Mouse (Mus musculus): ENCODE data around the gene Ctdsp2. TPM values are rescaled to one million over a fixed set of nuclear protein-coding genes. Genes with fewer than 3 reads are reported as not detected.
A peak's percentile ranks its signal among the peaks of the same experiment; 100 is the strongest.

The Ctdsp2 gene
- polyA plus RNA-seq, 1 experiment from 2014 or later = 10.7 TPM

GRCm38 (mm10) chr10:126931760-126932139 lies 46.8 kb upstream of the Ctdsp2 start:
- DNase-seq (no peak), ATAC-seq (no peak)
- TF ChIP-seq CTCF (IDR thresholded peaks at IDR 0.05; ENCODE audit: low read depth) (no peak), EP300 (IDR thresholded peaks at IDR 0.05; ENCODE audit: low read depth) (no peak)
- H3K27ac ChIP-seq (ENCODE audit: low read depth) = 0 out of 2 replicates have a peak overlapping the region, but pooled peaks have one; percentile 39
- H3K4me2 ChIP-seq (ENCODE audit: low read depth, low read length) = no peak overlapping the region
- H3K36me3 ChIP-seq (replicated peaks; ENCODE audit: insufficient read depth, low read length) = no peaks in the 10 kb centered on the region
- no peak overlapping the region for H3K4me3 ChIP-seq (ENCODE audit: low read depth, low read length)
- no peaks in the 10 kb centered on the region for H3K9me3 ChIP-seq (ENCODE audit: low read length)
- H3K27me3 ChIP-seq (ENCODE audit: insufficient read depth, low read length) = peaks cover 10% of the 10 kb centered on the region
- no peak overlapping the region for H3K9ac ChIP-seq (replicated peaks)
- peaks cover 14% of the 10 kb centered on the region; the same call in 1 of the 2 replicates for H3K4me1 ChIP-seq (ENCODE audit: insufficient read depth)

GRCm38 (mm10) chr10:126934561-126934960 lies 44.0 kb upstream of the Ctdsp2 start:
- Histone ChIP-seq H3K36me3 (replicated peaks; ENCODE audit: insufficient read depth, low read length) (no peaks in the 10 kb centered on the region), H3K27ac (ENCODE audit: low read depth) (no peak overlapping the region), H3K4me1 (ENCODE audit: insufficient read depth) (no peaks in the 10 kb centered on the region), H3K4me2 (ENCODE audit: low read depth, low read length) (no peak overlapping the region), H3K9ac (replicated peaks) (no peak overlapping the region), H3K27me3 (ENCODE audit: insufficient read depth, low read length) (no peaks in the 10 kb centered on the region), H3K4me3 (ENCODE audit: low read depth, low read length) (no peak overlapping the region), H3K9me3 (ENCODE audit: low read length) (no peaks in the 10 kb centered on the region)
- ATAC-seq = no peak
- DNase-seq = no peak
- TF ChIP-seq CTCF (IDR thresholded peaks at IDR 0.05; ENCODE audit: low read depth) (no peak), EP300 (IDR thresholded peaks at IDR 0.05; ENCODE audit: low read depth) (no peak)
- 88% methylated on average over 13 of the region's 13 CpGs for WGBS (ENCODE audit: insufficient replicate concordance)

GRCm38 (mm10) chr10:126935121-126935520 lies 43.4 kb upstream of the Ctdsp2 start:
- Histone ChIP-seq H3K9me3 (ENCODE audit: low read length) (no peaks in the 10 kb centered on the region), H3K4me3 (ENCODE audit: low read depth, low read length) (no peak overlapping the region), H3K27me3 (ENCODE audit: insufficient read depth, low read length) (no peaks in the 10 kb centered on the region), H3K4me1 (ENCODE audit: insufficient read depth) (no peaks in the 10 kb centered on the region), H3K36me3 (replicated peaks; ENCODE audit: insufficient read depth, low read length) (no peaks in the 10 kb centered on the region), H3K27ac (ENCODE audit: low read depth) (no peak overlapping the region), H3K9ac (replicated peaks) (no peak overlapping the region), H3K4me2 (ENCODE audit: low read depth, low read length) (no peak overlapping the region)
- TF ChIP-seq EP300 (IDR thresholded peaks at IDR 0.05; ENCODE audit: low read depth) (no peak), CTCF (IDR thresholded peaks at IDR 0.05; ENCODE audit: low read depth) (no peak)
- ATAC-seq = no peak
- DNase-seq = no peak
- 74% methylated on average over 8 of the region's 8 CpGs for WGBS (ENCODE audit: insufficient replicate concordance)

- no peaks in the 10 kb centered on the region for H3K9me3 ChIP-seq (ENCODE audit: low read length)
- H3K27ac ChIP-seq (ENCODE audit: low read depth) = no peak overlapping the region
- no peak for DNase-seq
- 52% methylated on average over 18 of the region's 18 CpGs for WGBS (ENCODE audit: insufficient replicate concordance)
- H3K4me3 ChIP-seq (ENCODE audit: low read depth, low read length) = no peak overlapping the region
- no peak for ATAC-seq
- H3K4me1 ChIP-seq (ENCODE audit: insufficient read depth) = no peaks in the 10 kb centered on the region
- H3K9ac ChIP-seq (replicated peaks) = no peak overlapping the region
- TF ChIP-seq EP300 (IDR thresholded peaks at IDR 0.05; ENCODE audit: low read depth) (no peak), CTCF (IDR thresholded peaks at IDR 0.05; ENCODE audit: low read depth) (no peak)
- H3K4me2 ChIP-seq (ENCODE audit: low read depth, low read length) = no peak overlapping the region
- no peaks in the 10 kb centered on the region for H3K27me3 ChIP-seq (ENCODE audit: insufficient read depth, low read length)
- no peaks in the 10 kb centered on the region for H3K36me3 ChIP-seq (replicated peaks; ENCODE audit: insufficient read depth, low read length)
Measured at GRCm38 (mm10) chr10:126935556-126936381, 42.7 kb upstream of the Ctdsp2 start.

GRCm38 (mm10) chr10:126940949-126941348 lies 37.6 kb upstream of the Ctdsp2 start:
- Histone ChIP-seq H3K36me3 (replicated peaks; ENCODE audit: insufficient read depth, low read length) (no peaks in the 10 kb centered on the region), H3K4me1 (ENCODE audit: insufficient read depth) (no peaks in the 10 kb centered on the region), H3K27me3 (ENCODE audit: insufficient read depth, low read length) (no peaks in the 10 kb centered on the region), H3K9me3 (ENCODE audit: low read length) (no peaks in the 10 kb centered on the region), H3K4me2 (ENCODE audit: low read depth, low read length) (no peak overlapping the region), H3K9ac (replicated peaks) (no peak overlapping the region), H3K4me3 (ENCODE audit: low read depth, low read length) (no peak overlapping the region), H3K27ac (ENCODE audit: low read depth) (no peak overlapping the region)
- no peak for DNase-seq
- 72% methylated on average over 7 of the region's 7 CpGs for WGBS (ENCODE audit: insufficient replicate concordance)
- no peak for ATAC-seq
- no peak for TF ChIP-seq CTCF (IDR thresholded peaks at IDR 0.05; ENCODE audit: low read depth)
- TF ChIP-seq EP300 (IDR thresholded peaks at IDR 0.05; ENCODE audit: low read depth) = no peak

GRCm38 (mm10) chr10:126945531-126945930 lies 33.0 kb upstream of the Ctdsp2 start:
- Histone ChIP-seq H3K4me3 (ENCODE audit: low read depth, low read length) (no peak overlapping the region), H3K9ac (replicated peaks) (no peak overlapping the region), H3K9me3 (ENCODE audit: low read length) (no peaks in the 10 kb centered on the region), H3K27me3 (ENCODE audit: insufficient read depth, low read length) (no peaks in the 10 kb centered on the region), H3K36me3 (replicated peaks; ENCODE audit: insufficient read depth, low read length) (no peaks in the 10 kb centered on the region), H3K4me2 (ENCODE audit: low read depth, low read length) (no peak overlapping the region), H3K27ac (ENCODE audit: low read depth) (no peak overlapping the region), H3K4me1 (ENCODE audit: insufficient read depth) (0 out of 2 replicates have a peak, but pooled peaks cover 3% of the 10 kb centered on the region)
- DNase-seq = no peak
- 76% methylated on average over 5 of the region's 5 CpGs for WGBS (ENCODE audit: insufficient replicate concordance)
- TF ChIP-seq EP300 (IDR thresholded peaks at IDR 0.05; ENCODE audit: low read depth) = no peak
- TF ChIP-seq CTCF (IDR thresholded peaks at IDR 0.05; ENCODE audit: low read depth) = no peak
- ATAC-seq = no peak
